Mouse (Mus musculus): Measurements from ENCODE around the gene Rab7b.

DNA sequence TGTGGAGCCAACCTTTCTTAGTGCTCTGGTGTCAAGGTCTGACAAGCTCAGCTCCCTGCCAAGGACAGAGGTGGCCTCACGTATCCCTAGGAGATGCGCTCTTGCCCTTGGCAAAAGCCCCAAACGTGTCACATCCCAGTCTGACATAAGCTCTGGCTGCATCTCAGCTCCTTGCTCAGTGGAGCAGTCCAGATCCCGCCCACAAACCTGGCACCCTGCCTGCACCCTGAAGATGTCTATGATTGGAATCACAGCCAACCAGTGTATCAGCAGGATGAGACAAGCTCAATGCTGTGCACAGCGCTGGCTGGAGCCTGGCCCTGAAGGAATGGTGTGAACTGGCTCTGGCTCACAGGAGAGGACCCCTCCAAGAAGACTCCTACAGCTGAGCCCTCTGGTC, 48.8 kb downstream of the Rab7b start:
- TF ChIP-seq CTCF (IDR thresholded peaks at IDR 0.05; ENCODE audit: control insufficient read depth, insufficient read depth, insufficient read length) (no peak), MAX (IDR thresholded peaks at IDR 0.05) (no peak), USF1 (IDR thresholded peaks at IDR 0.05; ENCODE audit: low read depth) (no peak), MYOD1 (IDR thresholded peaks at IDR 0.05; ENCODE audit: control insufficient read depth, insufficient read length, low read depth) (no peak)

All from C2C12 (cell line).